Mouse (Mus musculus): ENCODE data around the gene Ssbp2.

The Ssbp2 gene

DNA sequence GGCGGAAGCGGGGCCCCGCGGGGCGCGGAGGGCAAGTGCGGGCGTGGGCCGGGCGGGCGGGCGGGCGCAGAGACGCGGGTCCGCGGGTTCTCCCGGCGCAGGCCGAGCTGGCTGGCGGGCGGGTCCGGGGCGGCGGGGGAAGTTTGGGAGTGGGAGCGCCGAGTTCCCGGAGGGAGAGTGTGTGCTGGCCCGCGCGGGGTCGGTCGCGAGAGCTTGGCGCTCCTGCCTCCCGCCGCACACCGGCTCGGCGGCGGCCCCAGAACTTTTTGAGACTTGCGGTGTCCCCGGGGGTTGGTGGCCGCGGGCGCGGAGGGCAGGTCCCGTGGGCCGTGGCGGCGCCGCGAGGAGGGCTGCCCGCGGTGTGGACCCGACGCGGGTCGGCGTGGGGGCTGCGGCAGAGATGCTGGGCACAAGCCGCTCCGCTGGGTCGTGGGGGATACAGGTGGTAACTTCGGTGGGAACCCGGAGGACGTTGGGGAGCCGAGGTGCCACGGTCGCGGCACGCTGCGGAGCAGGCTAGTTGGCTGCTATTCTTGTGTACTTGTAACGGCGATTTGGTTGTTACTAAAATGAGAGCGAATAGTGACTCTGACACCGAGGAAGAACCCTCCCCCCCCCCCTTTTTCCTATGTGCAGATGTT lies 1.7 kb downstream of the Ssbp2 start:
- peak; percentile 54 for DNase-seq

DNA sequence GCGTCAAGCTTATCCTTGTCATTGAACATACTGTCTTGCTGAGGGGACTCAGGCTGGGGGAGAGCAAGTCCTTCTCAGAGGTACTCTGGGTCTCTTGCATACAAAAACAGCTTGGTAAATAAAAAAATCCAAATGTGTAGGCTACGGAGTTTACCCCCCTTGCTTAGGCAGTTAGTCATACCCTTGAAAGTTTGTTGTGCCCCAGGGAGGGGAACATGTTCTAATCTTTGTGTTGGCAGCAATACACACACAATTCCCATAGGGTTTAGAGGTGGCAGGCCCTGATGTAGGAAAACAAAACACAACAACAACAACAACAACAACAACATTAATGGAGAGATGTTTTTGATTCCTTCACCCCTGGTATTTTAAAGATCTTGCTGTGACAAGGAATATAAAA lies 2.3 kb downstream of the Ssbp2 start:
- DNase-seq = no peak

DNA sequence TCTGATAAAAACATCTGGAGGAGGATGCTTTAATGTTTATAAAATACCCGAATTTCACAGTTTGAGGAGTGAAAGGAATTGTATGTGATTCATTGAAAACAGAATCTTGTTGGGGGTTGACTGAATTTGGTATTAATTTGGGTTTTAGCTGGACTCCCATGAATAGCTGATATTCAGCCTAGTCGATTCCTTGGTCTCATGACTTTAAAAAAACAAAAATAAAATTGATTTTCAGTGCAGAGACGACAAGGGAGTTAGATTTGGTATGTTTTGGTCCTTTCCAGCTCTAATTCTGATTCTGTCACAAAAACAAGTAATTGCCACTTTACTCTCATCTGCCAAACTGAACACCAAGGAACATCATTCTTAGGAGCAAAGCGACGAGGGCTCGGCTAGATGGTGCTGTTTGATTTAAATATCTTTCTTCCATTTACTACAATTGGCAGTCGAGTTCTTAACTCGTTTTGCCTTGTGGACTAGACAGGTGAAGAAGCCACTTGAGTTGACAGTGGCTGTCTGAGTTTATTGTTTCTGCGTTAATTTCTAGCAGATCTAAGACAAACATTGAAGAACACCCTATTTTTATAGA lies 2.9 kb downstream of the Ssbp2 start:
- DNase-seq = peak; percentile 63

DNA sequence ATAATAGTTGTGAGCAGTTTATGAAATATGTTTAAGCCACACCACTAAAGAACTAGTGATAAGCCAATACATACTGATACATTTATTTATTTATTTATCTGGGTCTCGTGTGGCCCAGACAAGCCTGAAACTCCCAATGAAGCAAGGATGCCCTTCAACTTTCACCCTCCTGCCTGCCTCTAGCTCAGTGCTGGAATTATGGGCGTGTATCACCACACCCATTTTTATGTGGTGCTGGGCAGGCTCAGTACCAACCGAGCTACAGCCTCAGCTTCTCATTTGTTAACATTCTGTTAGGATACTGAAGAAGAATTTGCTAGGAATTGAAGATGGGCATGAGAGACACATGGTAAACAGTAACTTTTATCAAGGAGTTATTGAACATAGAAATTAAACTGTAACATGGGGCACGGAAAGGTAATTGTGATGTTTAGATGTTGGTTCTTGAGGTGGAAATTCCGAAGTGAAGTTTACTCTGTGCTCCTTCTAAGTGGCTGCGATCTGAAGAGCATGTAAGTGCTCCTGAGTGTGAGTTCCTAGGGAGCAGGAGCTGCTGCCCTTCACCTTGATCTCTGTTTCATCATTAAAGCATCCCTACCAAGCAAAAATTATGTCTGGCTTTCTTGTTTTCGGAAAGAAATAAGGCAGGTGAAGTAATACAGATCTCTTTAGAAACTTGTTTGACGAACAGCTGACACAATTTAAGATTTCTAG lies 5.1 kb downstream of the Ssbp2 start:
- no peak for DNase-seq

DNA sequence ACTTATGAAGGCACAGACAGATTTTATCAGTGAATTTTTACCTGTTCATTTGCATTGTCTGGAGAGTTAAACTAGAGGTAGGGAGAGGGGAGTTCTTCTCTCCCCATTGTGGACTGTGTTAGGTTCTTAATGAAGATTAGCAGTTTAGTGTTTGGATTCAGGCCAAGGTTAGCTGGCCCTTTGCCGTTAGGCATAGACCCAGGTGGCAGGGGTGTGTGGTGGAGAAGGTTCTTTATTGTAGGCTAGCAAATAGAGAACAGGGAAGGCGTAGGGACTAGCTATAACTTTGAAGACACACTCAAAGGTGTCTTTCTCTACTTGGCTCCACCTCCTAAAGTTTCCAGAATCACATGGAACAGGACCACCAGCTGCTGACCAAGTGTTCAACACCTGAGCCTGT lies 11.5 kb downstream of the Ssbp2 start:
- DNase-seq = no peak

DNA sequence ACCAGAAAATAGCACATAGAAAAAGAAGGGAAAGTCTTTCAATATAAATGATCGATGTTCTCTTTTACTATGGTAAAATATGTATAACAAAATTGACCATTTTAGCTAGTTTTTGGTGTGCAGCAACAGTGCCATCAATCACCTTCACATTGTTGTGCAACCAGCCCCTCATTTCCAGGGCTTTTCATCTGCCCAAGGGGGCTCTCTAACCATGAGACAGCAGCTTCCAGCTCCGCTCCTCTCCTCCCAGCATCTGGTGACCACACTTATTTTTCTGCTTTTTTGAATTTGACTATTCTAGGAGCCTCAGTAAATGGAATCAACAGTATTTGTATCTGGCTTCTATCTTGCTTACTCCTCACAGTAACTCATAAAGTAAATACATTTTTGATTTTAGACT lies 11.9 kb downstream of the Ssbp2 start:
- no peak for DNase-seq

DNA sequence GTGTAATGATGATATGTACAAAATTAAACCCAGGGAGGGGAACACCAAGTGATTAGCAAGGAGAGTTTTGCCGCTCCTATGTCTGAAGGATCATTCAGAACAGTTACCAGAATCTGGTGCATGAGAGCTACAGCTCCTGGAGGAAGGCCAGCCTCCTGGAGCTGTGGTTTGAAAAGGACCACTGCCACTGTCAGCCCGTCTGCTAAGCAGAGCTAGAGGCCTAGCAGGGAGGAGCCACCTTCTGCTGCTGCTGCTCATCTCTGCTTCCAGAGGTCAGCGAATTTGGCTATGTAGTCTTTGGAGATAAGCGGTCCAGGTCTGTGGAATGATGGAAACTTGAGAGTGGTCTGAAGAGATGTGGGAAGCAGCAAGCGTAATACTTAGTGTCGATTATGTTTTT lies 13.4 kb downstream of the Ssbp2 start:
- DNase-seq = peak; percentile 21

DNA sequence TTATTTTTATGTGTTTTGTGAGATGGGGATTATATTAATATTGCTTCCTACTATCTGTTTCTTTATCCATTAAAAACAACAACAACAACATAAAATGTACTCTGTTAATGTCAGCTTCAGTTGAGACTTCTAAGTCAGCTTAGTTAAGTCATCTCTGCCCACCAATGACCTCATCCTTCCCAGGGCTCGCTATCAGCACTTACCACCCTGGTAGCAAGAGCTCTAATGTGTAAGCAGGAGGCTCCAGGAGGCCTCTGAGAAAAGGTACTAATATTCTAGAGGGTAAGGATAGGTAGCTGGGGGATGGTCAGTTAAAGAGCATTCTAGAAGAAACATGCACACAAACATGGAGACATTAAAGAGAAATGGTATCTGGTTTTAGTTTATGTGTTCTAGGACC lies 13.9 kb downstream of the Ssbp2 start:
- DNase-seq = no peak

DNA sequence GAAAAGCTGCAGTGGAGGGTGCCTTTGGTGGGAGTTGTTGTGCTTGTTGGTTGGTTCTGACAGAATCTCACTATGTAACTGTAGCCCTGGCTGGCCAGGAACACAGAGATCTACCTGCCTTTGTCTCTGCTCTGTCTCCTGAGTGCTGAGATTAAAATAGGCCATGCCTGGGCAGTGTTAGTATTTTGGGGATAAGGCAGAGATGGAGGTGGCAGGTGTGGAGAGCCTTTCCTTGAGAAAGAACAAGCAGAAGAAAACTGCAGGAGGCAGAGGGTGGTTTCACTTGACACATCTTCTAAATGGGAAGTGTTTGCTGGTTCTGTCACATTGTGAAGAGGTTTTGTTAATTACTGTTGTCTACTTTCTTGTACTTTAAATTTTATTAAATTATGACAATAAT lies 15.8 kb downstream of the Ssbp2 start:
- no peak for DNase-seq

DNA sequence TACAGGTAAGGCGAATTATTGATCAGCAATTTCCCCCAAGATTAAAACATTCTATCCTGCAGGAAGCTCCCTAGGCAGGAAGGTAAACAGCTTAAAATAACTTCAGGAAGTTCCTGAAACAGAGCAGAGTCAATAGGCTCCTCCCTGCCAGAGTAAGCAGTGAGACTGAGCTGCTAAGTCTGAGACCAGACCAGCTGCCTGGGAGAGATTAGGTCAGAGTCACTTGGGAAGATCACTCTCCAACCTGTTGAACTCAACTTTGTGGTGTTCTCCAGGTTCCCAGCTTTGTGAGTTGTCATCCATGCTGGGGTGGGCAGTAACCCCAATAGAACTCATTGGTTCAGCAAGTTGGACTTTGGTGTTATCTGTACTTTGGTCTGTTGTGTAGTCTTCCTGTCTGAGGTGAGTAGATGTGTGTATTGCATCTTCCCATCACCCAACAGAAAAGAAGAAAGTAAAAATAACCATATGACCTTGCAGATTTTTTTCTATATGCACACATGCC lies 16.6 kb downstream of the Ssbp2 start:
- DNase-seq = no peak

DNA sequence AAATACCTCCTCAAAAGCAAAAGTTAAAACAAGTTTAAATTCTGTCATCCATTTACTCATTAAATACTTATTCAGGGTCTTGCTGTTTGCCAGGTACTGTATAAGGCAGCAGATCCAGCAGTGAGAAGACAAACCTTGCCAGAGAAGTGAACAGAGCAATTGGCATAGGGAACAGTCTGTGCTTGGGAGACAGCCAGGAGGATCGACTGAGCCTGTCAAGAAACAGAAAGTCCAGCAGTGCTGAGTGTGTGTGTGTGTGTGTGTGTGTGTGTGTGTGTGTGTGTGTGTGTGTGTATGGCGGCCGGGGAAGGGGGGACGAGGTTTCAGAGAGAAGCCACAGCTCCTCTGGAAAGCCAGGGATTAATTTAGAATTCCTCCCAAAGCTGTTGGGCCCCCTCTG lies 17.9 kb downstream of the Ssbp2 start:
- no peak for DNase-seq

DNA sequence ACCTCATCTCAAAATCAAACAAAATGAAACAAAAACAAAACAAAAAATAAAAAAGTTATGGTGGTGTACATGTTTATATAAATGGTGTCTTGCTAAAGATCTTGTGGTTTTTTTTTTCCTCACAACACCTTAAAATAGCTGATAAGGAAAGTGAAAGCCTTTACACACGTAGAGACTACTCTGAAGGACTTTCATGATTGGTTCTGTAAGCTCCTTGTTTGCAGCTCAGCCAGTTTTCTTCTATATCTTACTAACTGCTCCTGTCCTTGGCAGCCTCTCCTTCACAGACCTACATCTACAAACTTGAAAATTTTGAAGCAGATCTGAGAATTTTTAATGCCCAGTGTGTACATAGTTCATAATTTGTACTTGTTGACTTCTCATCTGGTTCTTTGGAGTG lies 24.2 kb downstream of the Ssbp2 start:
- DNase-seq = no peak

DNA sequence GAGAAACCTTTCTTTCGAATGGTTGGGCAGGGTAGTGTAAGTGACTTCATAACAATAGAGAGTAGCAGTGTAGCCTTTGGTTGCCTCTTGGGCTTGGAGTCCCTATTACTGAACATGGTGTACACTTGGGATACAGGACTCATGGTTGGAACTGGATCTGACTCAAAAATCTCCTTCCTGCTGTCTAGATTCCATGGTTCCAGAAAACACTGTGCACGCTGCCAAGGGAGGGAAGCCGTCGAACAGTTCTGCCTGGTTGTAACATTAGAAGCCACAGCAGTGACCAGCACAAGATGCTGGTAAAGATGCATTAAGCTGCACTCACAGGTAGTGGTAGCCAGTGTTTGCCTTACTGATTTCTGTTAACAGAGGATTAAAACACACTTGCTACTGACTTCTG lies 32.0 kb downstream of the Ssbp2 start:
- DNase-seq = no peak

DNA sequence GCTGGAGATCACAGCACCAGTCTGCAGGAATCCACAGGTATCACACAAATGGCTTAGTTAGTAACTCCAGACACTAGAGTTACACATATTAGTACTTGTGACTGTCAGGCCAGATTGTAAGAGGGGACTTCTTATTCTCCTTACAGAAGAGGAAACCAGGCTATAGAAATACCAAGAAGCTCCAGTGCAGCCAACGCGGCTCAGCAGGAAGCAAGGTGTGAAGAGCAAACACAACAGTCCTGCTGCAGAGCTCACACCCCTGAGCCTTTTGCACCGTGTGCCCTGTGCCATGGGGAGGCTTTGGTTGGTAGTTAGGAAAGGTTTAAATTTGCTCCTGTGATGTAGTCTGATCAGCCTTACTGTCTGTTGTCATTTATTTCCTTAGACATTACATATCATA lies 37.0 kb downstream of the Ssbp2 start:
- DNase-seq = no peak

DNA sequence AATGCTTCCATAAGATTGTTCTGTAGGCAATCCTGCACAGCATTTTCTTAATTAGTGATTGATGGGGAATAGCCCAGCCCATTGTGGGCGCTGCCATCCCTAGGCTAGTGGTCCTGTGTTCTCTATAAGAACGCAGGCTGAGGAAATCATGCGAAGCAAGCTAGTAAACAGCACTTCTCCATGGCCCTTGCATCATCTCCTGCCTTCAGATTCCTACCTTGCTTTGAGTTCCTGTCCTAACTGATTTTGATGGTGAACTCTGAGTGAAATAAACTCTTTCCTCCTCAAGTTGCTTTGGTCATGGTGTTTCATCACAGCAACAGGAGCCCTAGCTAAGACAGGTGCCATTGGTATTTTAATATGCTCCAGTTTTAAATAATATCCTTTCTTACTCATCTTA lies 41.7 kb downstream of the Ssbp2 start:
- DNase-seq = no peak

DNA sequence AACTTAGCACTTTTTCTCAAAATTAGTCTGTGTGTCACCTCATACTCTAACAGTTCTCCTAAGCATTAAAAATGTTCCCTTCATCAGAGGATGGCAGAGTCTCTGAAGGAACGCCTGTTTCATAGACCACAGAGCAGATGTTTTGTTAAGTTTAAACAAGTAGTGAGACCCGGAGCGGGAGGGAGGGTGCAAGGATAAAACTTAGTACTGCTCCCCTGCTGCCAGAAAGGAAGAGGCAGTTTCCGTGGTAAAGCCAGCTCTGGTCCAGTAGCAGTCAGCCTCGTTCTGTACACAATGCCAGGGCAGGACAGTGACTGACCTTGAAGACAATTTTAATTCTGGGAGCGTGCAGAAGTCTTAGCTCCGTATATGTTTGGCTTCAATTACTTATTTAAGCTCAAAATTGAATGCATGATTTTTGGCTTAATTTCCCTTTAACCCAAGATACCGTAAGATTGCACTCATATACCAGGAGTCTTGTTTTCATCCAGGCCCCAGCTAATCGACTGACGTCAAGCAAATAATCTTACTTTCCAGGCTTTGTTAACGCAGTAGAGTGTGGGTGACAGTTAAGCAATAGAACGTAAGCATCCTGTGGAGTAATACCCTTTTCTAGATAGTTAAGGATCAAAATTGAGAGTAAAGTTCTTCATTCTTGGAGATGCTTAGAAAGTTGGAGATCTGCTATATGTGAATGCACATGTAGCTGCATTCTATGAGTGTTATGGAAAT lies 42.7 kb downstream of the Ssbp2 start:
- no peak for DNase-seq

DNA sequence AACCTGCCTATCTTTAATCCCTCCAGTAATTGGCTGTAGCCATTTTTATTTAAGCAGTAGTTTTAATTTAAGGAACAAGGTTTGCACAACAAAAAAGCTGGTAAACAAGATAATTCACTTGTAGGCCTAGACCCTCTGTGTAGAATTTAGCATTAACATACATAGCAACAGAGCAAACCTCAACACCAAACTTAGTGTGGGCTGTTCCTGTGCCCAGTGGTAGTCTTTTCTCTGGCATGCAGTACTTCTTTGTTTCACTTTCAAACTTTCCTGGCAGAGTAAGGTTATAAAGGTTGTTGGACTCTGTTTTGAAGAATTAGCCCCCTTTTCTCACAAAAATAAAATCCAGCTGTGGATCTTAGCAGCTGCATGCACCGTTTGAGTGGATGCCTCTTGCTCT lies 48.9 kb downstream of the Ssbp2 start:
- no peak for DNase-seq

DNA sequence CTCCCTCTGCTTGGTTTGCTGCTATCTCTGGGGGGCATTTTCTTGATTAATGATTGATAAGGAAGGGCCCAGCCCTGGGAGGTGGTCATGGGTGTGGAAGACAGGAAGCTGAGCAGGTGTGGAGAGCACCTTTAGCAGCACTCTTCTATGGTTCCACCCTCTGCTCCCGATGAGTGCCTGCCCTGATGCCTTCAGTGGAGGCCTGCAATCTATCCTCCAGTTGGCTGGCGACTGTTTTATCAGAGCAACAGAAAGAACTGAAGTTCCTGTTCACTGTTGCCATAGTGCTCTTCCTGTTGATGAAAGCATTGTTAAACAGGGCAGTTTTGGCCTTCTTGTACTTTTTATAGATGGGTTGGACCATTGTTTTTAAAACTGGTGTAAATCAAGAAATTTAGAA lies 49.4 kb downstream of the Ssbp2 start:
- DNase-seq = no peak

DNA sequence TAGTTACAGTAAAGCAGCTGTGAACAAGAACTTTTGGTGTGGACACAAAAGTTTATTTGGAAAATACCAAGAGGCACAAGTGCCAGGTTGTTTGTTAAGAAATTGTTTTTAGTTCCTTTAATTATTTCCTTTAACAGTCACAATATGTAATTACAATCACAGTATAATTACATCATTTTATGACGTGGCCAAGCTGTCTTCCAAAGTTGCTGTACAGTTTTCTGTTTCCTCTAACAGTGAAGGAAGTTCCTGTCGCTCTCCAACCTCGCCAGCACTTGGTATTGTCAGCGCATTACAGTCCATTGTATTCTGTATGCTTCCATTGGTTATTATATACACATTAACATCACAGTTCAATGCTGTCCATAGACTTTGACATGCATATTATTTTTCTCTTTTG lies 54.9 kb downstream of the Ssbp2 start:
- no peak for DNase-seq

DNA sequence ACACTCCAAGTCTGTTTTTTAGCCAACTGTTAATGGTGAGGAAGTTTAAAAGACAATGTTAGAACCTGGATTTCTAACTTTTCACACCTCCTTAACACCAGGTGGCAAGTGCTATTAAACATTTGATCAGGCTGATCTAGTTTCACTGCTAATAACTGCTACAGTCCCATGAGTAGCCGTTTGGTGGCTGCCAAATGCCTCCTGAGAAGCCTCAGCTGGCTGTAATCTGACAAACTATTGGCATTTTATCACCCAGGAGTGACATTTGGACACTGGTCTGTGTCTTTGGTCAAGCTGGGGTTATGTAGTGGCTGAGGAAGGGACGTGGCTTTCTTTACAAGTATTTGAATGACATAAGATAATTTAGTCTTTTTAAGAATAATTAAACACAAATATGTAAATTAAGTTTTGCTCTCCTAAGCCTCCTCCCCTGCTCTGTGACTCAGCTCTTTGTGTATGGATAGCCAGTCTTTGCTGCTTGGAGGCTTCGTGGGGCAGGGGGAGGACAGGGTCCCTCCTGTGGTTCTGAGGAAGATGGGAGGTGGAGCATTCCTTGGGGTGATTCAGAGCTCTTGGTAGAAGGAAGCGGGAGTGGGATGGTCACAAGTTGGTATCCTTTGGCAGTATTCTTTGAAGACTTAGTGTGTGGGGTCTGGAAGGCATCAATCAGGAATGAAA lies 60.1 kb downstream of the Ssbp2 start:
- DNase-seq = no peak

DNA sequence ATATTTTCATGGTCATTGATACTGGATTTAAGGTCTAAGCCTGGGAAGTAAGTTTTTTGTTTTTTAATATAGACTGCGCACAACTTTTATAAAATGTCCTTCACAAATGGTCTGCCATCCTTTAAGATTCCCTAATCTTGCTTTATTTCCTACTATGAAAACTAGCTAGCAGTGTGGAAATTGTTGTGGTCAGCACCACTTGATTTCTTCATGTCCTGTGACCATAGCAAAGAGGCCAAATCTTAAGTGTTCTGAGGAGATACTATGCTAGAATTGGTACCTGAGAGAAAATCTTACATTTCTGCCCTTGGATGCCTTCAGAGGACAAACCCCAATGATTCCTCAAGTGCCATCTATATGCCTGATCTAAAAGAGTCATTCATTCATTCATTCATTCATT lies 60.9 kb downstream of the Ssbp2 start:
- no peak for DNase-seq

DNA sequence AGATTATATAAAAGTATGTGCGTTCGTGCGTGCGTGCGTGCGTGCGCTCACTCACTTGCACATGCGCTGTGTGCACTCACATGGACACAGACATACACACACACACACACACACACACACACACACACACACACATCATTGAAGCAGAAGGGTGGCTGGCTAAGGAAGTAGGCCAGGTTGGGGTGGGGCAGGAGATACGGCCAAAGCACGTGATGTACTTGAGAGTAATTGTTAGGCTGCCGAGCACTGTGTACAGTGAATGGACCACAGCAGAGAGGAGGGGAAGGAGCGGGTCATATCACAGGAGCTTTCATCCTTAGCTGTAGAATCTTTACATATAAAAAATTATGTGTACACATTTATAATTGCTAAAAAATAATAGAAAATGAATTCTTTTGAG lies 66.0 kb downstream of the Ssbp2 start:
- DNase-seq = no peak

DNA sequence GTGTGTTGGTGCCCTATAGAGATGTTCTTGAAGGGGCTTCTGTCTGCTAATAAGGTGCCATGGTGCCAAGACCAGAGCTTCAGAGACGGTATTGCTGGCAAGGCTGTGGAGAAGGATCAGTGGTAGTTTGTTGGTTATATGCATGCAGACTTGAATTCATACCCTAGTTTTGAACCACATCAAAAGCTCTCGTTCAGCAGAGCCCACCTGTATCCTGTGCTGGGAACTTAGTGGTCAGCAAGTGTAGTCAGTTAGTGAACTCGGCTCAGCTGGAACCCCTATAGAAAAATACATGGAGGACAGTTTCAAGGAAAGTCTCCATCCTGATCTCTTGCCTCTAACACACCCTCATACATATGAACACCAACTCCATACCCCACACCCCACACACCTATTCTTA lies 69.7 kb downstream of the Ssbp2 start:
- DNase-seq = no peak

Data from embryo, embryonic 11 days (tissue).